Mouse (Mus musculus) ovary, postnatal 14 days (tissue): ENCODE measurements around the gene Selenom.

Experiments
- DNase-seq: peaks from one replicate; pipeline ENCODE4 v3.0.0; 2022; ENCODE audit warnings: low spot score

Gene Selenom

DNA sequence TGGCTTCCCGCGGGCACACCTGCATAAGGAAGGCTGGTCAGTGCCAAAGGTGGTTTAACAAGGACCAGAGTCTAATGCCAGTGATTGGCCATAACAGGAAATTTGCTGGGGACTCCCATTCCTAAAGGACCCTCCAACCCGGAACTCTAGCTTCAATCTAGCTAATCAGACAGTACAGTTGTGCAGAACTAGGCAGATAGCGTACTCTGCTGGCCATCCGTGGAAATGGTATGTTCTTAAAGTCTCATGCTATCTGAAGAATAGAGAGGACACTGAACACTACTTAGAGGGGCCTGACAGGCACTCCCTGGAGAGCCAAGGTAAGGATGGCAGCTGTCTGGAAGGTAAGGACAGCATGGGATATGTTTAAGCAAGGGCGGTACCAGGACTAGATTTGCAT is 17.1 kb downstream of the Selenom start:
- DNase-seq, result no peak

DNA sequence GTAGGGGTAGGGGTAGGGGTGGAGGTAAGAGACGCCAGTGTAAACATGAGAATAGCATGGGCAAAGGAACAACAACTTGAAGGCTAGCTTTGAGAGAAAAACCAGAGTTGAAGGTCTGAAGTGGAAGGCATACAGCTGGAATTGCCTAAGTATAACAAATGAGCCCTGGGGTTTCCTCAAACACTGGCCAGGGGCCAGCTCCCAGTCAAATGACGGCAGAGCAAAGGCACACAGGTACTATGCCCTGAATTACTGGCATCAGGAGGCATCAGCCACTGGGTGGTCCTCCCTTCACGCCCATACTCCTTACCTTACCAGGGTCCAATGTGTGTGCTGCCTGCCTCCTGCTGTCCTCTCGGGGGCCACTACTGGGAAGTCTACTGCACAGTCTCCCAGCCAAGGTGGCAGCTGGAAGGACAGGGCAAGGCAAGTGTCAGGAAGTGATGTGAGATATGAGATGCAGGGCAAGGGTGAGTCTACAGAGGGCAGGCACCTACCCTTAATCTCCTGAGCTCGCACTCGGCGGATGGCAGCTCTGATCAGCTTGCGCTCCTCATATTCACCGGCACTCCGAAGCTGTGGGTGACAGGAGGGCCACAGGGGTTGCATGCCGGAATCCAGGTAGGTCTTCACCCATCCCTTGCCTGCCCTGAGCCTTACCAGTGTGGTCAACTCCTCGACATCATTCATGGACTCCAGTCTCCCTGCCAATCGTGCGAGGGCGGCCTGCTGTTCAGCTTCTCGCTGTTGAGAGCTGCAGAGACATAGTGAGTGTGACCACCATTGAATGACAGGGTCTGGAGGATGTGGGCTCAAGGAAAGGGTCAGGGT is 17.8 kb downstream of the Selenom start:
- DNase-seq, result no peak

DNA sequence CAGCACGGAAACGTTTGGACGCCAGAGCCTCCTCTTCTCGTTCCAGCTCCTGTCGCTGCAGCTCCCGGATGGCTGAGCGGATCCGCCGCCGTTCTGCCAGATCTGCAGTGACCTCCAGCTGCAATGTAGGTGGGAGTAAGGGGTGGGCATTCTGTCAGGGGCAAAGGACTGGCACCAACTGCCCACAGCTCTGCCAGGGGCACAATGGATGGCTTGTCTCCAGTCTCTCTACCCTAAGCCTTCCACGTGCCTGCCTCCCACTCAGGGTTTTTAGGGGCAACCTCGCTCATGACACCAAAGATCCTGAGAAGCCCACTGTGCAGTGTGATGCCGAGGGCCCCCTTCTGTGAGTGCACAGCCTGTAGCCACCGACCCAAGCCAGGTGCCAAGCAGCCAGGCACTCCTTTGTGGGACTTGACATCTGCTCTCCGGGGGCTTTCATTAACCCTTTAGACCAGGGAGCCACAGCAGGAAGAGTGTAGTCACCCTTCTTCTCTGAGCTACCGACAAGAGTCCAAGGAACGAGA is 19.0 kb downstream of the Selenom start:
- DNase-seq, result no peak

DNA sequence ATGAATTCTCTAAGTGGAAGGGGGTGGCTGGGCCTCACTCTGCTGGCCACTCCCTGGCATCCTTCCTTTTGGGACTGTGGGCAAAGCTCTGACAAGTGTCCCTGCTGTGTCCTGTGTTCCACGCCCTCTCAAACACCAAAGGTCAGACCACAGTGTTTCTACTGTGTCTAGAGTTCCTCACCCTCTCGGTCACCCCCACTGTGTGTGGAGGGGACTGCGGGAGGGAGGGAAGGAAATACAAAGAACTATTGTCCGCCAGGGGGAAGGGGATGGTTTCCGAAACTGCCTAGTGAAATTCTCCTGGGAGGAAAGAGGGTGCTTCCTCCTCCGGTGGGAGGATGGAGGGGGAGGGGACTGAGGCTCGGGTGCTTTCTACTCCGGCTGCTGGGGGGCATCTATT is 20.5 kb downstream of the Selenom start:
- DNase-seq, result no peak

DNA sequence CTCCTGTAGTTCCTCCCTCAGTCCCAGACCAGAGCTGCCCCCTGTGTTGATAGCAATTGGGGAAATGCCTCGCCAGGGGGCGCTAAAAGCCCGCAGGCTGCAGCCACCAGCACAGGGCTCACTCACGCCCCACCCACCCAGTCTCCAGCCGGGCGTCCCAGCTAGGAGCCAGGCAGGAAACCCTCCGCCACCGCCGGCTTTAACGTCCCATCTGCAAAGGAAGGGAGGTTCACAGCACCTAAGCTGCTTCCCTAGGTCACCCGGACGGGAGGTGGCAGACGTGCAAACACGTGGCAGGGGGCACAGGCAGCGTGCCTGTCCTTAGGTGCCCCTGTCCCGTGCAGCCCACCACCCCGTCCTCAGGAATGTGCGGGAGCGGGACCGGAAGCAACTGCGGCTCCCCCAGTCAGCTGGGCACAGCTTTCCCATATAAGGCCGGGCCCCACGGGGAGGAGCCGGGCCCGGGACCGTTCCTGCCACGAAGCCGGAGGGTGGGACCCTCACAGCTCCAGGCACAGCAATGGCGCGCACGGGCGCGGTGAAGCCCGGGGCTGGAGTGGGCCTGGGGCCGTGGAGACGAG is 21.0 kb downstream of the Selenom start:
- DNase-seq, result peak; percentile 96

DNA sequence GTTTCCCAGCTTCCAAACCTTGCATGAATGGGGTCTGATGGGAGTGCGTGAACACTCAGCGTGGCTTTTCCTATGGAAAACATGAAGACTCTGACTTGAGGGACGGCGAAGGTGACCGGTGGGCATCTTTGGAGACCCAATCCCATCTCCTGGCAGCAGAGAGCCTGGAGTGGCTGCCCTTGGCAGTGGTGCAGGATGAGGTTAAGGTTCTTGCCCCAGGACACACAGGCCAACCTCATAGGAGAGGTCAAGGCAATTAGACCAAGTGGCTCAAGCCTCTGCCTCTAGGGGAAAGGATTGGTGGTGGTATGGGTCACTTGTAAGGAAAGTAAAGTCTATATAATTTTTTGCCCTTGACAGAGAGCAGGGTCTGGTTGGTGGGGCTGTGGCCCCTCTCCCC is 21.6 kb downstream of the Selenom start:
- no peak for DNase-seq

DNA sequence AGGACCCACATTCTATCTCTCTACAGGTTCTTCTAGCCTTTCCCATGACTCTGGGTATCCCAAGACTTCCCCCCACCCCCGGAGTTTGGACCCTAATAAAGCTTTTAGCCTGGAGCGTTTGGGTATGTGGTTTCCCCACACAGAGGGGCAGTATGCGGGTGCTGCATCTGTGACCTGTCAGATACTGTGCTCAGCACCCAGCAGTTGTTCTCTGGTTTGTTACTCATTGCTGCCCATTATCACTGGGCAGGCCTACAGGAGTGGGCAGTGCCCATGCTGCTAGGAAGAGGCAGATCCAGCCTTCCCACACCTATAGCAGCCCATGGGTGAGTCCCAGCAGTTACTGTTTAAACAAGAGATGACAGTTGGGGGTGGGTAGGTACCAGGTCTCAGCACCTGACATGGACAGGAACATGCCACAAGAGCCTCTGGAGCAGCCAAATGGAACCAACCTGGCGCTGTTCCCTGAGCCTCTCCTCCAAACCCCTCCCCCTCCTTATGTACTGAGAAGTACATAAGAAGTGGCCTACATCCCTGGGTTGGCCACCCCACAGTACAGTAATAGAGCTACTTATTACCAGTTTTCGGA is 22.4 kb downstream of the Selenom start:
- no peak for DNase-seq

DNA sequence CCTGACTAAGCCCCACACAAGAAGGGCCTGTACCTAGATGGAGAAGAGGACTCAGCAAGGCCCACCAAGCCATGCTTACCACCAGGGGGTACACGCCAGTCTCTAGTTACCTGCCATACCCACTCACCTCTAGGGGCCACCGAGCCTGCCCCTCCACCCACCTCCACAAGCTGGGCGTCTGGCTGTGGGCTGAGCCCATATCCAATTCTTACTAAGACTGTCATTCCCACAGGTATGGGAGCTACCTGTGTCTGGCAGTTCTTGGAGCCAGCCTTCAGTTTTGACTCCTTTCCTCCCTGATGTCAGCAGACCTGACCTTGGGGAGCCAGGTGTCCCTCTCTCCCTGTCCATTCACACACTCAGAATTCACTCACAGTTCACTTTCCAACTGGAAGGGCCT is 23.2 kb downstream of the Selenom start:
- no peak for DNase-seq

DNA sequence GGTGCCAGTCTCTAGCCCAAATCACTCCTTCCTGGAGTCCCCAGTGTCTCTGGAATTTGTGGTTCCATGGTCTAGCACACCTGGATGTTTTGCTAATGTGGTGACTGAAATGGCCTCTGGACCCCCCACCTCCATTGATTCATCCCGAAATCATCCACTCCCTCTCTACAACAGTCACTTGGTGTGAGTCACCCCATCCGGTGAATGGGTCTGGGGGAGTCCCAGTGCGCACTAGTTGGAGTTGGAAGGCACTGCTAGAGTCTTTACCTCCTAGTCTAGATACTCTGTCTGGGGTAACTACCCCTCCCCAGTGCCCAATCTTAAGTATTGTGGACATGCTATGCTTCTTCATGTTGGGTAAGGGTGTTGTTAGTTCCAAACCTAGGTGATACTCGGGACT is 23.9 kb downstream of the Selenom start:
- DNase-seq, result no peak

DNA sequence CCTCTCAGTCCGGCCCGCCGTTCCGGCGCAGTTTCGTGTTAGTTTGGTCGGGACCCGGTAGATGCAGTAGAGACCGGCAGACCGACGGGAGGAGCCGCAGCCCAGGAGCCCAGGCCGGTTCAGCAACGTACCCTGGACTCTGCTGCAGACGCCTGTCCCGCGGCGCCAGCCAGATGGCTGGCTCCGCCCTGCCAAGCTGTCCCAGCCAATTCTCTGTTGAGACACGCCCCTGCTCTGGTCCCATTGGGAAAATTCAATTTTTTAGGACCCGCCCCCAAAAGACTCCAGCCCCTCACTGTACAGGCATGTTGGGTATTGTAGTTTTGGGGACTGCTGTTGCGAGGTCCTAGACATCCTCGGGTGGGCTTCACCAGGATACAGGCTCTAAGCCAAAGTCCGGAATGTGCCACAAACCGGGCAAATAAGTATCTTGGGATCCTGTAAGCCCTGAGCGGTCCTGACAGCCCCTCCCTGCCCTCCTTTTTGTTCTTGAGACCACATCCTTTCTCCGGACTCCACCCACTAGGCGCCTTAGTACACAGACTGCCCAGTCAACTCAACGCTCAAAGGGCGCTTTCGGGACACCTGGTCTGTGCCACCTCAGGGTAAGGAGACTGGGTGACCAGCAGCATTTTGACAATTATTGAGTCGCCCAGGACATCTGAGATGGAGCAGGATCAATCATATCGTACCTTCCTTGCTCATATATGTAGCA is 24.8 kb downstream of the Selenom start:
- DNase-seq, result peak; percentile 81

DNA sequence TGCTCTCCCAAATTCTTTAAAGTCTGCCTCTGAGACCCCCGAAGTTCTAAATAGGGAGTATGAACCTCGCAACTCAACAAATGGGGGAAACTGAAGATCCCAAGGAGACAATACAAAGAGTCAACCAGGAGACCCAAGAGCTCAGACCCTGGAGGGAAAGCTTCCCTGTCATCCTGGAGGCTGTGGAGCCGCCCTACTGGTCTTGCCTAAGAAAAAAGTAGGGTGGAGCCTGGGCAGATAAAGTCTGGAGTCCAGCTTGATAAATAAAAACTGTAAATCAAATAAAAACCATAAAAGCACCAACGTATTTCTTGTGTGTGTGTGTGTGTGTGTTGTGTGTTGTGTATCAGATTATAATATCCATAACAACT is 25.3 kb downstream of the Selenom start:
- DNase-seq, result no peak

DNA sequence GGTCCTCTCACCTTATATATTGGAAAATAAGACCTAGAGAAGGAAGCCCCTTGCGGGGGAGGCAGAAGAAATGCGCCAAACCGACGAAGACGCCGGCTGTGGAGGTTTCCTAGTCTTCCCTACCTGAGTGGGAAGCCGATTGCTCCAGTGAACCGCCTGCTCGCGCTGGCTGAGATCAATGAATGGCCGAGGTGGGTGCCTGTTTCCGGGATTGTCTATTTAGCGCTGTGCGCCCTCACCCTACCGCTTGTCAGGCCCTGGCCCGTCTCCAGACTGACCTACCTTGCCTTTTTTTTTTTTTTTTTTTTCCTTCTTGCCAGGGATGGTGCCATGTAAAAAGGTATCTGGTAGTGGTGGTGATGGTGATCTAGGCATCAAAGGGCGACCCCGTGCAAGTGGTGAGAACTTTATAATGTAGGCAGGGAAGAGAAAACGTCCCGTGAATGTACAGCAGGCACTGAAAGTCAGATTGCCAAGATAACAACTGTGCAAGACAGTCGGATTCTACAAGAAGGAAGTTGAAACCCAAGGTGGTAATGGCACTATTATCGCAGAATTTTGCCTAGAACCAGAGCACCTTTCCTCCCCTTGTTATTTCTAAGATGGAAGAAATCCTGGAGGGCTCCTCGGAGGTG is 26.1 kb downstream of the Selenom start, which contains the start of gene Smtn:
Smtn (minus strand) TSS at position 162 of the 635 bp plus-strand sequence.
- DNase-seq, result no peak

DNA sequence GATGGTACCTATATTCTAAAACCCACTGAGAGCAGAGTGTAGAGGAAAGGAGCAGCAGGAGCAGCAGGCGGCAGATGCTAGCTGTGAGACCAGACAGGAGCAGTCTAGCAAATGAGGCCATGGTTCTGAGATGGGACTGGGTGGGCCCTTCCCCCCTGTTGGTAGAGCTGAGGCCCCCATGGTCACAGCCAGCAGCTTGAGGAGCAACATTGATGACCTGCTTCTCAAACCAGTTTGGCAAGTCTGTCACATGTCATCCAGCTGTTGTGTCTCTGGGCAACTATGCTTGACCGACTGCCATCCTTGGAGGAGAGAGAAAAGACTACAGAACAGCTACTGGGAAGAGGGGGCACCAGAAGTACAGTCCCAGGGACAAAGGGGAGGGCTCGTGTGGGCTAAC is 27.4 kb downstream of the Selenom start:
- DNase-seq, result no peak

DNA sequence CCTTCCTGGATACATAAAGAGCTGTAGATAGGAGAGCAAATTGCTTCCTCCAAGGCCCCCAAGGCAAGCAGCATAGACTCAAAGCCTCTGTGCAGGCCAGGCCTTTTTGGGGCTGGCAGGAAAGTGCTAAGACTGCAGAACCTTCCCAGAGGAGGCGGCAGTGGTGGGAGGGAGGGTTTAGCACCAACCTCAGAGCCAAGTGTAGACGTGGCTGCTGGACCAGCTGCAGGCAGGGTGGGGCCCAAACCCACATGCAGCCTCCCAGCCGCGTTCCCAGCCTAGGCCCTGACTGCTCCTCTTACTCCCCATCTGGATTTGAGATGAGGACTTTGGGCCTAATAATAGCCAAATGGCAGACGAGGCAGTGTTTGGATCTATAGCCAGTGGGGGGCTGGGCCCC is 28.5 kb downstream of the Selenom start:
- DNase-seq, result peak; percentile 46

DNA sequence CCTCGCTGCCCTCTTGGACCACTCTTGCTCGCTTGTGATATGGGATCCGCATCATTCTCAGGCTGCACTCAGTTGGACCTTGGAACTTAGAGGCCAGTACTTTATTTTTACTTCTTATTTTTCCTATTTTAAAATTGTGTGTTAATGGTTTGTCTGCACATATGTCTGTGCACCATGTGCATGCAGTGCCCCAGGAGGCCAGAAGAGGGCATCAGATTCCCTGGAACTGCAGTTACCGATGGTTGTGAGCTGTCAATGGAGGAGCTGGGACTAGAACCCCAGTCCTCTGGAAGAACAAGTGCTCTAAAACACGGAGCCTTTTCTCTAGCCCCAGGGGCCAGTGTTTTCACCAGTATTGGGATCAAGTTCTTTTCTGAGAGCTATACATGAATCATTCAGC is 29.9 kb downstream of the Selenom start:
- no peak for DNase-seq

DNA sequence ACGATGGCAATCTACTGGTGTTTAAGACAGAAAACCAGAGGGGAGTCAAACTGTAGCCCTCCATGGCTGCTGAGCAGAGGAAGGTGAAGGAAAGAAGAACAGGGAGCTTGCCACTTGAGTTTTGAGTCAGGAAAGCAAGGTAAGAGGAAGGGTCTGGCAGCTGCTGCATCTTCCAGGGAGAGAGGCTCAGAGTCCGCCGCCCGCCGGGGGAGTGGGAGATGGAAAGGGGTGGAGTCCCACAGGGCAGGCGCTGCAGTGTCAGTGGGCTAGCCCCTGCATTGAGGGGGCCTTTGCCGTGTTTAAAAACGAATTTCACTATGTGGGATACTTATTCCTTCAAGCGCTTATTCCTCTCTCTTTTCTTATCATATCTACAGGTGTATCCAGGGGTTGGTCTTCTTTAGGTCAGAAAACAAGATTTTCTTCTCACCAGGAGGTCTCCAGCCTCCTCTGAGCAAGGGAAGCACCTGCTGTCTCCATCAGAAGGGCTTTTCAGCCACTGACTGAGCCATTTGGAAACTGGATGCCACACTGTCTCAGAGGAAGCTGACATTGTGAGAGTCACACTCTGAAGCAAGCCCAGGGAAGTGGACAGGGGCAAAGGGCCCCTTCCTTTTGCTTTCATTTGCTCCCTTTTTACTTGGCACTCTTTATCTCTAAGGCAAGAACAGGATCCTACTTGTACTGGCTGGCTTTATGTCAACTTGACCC is 31.2 kb downstream of the Selenom start:
- no peak for DNase-seq

DNA sequence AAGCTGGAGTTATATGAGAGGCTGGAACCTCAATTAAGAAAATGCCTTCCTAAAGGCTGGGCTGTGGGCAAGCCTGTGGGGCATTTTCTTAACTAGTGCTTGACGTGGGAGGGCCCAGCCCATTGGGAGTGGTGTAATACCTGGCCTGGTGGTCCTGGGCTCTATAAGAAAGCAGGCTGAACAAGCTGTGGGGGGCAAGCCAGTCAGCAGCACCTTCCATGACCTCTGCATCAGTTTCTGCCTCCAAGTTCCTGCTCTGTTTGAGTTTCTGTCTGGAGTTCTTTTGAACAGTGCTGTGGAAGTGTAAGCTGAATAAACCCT is 31.7 kb downstream of the Selenom start:
- no peak for DNase-seq

DNA sequence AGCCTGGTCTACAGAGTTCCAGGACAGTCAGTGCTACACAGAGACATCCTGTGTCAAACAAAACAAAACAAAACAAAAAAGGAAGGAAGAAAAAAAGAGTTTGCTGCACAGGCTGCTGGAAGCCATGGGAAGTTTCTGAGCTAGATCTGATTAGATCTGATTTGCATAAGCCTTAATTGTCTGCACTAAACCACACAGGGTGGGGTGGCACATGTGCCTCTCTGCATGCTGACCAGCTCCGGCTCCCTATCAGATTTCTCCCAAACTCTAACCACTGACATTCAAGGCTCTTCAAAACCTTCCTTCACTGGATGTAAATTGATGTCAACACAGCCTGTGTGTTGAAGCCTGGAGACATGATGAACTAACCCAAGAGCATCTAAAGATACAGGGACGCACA is 32.6 kb downstream of the Selenom start:
- no peak for DNase-seq

DNA sequence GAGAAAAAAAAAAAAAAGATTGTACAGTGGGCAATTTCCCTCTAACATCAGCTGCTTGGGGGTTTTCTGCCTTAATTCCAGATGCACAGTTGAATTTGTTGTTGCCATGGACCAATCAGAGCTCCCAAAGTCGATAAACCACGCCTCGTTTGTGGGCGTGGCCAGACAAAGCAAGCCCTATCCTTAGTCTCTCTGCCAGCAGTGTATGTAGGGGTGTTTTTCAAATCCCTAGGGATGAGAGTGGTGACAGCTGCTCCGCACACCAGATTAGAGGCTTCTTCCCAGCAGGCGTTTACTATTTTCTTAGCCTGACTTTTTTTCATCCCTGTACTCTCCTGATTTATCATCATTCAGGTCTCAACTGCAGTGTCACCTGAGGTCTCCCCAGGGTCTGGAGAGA is 33.5 kb downstream of the Selenom start:
- no peak for DNase-seq

DNA sequence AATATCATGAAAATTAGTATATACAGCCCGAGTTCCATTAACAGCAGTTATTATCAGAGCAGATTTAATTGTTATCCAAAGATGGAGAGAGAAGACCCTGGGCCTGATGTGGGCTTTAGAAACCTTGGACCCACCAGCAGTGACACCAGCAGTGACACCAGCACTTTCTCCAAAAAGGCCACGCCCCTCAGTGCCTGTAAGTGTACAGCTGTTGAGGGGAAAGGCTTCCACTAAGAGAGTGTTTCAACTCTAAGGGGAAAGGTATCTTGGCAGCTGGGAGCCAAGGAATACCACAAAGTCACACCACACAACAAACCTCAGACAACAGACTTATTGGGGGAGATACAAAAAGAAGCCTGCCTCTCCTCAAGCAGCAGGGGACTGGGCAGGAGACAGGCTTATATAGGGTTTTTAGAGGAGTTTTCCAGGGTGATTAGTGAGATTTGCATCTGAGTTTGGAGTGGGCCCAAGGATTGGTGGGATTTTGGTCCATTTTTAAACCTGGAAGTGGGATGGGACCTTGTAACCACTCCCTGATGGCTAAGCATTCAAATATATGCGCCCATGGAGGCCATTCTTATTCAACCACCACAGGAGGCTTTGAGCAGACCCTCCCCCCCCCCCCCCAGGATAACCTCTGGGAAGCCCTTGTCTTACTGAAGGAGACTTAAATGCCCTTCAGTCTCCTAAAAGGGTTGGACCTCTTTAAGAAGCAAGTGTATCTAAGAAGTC is 34.2 kb downstream of the Selenom start:
- no peak for DNase-seq

DNA sequence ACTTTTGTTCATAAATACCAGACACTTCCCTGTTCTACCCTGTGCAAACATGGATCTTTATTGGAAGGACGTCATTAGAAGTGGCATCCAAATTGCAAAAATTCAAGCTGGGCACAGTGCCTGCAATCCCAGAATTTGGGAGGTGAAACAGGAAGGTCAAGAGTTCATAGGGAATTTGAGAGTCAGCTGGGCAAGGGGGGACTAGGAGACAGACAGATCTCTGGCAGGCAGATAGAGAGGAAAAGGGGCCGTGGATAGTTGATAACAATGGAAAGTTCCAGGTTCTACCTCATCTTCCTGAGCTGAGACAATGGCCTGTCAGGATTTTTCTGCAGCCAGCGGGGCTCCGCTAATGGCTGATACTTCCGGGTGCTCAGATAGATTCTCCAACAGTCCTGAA is 35.3 kb downstream of the Selenom start:
- DNase-seq, result no peak
